Mouse (Mus musculus) brain, embryonic 14.5 days (tissue): ENCODE results near the gene Rbx1.

ENCODE experiments used
- CTCF ChIP-seq: fragments of 200-500 bp; IDR thresholded peaks from 2 replicates; pipeline ENCODE4 v1.5.1; 2012; ENCODE audit warnings: inconsistent platforms, mild to moderate bottlenecking, moderate library complexity, borderline replicate concordance; ENCODE audit not compliant: insufficient read depth, insufficient read length; ENCODE audit errors: extremely low read depth
- POLR2A ChIP-seq: fragments of 200-500 bp; IDR thresholded peaks from 2 replicates; pipeline ENCODE4 v1.6.1; 2012; ENCODE audit warnings: mild to moderate bottlenecking, inconsistent platforms, borderline replicate concordance; ENCODE audit not compliant: poor library complexity, insufficient read depth, insufficient read length, severe bottlenecking; ENCODE audit errors: extremely low read depth

GRCm38 (mm10) chr15:81479446-81480213, 13.5 kb downstream of the Rbx1 start:
- TF ChIP-seq CTCF: no peak
- TF ChIP-seq POLR2A: no peak
